12 mouse cellular contexts compared by ENCODE assay signal in the genomic region with DNA sequence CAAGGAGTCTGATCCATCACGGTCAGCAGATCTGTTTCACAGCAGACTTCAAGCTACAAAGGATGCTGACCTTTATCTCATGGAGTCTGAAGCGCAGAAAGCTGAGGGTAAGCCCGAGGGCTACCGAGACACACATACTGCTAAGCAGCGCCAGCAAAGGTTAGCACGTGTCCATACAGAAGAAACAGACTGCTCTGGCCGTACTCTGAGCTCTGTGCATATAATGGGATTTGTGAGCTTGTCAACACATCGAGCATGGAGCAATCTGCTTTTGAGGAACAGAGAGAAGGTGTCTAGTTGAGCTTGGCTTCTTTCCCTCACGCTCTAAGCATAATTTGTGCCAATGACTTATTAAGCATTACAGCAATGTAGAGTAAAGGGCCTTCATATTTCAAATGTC.
"Had no signal": no experiment of that assay in that cellular context is flagged by ENCODE, and none has a peak within 500 bp of the region (broad histone marks: within the 10 kb centered on the region; RNA-seq: fewer than 3 reads in every experiment).

No protein-coding gene starts in this region.

- H3K4me3 ChIP-seq: hindbrain, embryonic 13.5 days; intestine, embryonic 15.5 days; layer of hippocampus, adult 2 months; limb, embryonic 12.5 days; liver, embryonic 13.5 days; midbrain, embryonic 13.5 days had no signal

- H3K9ac ChIP-seq: hindbrain, embryonic 13.5 days; intestine, embryonic 15.5 days; limb, embryonic 12.5 days; liver, embryonic 13.5 days; liver, postnatal 0 days; midbrain, embryonic 13.5 days had no signal

- H3K36me3 ChIP-seq: hindbrain, embryonic 13.5 days; intestine, embryonic 15.5 days; limb, embryonic 12.5 days; liver, embryonic 13.5 days; midbrain, embryonic 13.5 days had no signal

- H3K4me2 ChIP-seq: hindbrain, embryonic 13.5 days; intestine, embryonic 15.5 days; limb, embryonic 12.5 days; liver, embryonic 13.5 days; midbrain, embryonic 13.5 days had no signal

- ATAC-seq: intestine, embryonic 15.5 days; liver, postnatal 0 days; midbrain, embryonic 13.5 days had no signal

- H3K9me3 ChIP-seq: hindbrain, embryonic 13.5 days; intestine, embryonic 15.5 days; limb, embryonic 12.5 days; liver, embryonic 13.5 days; midbrain, embryonic 13.5 days had no signal

- H3K27ac ChIP-seq: hindbrain, embryonic 13.5 days; layer of hippocampus, adult 2 months; limb, embryonic 12.5 days; liver, embryonic 13.5 days; midbrain, embryonic 13.5 days had no signal

- H3K4me1 ChIP-seq: hindbrain, embryonic 13.5 days; limb, embryonic 12.5 days; liver, embryonic 13.5 days; midbrain, embryonic 13.5 days had no signal

- DNase-seq: kidney, adult 8-10 months; liver; liver, embryonic 13.5 days; liver, postnatal 0 days; right cerebral cortex, postnatal 14 days; thymus, adult 2 months; thymus, postnatal 25 days had no signal

- H3K27me3 ChIP-seq: hindbrain, embryonic 13.5 days; intestine, embryonic 15.5 days; limb, embryonic 12.5 days; liver, embryonic 13.5 days had no signal
